Comparison of ENCODE assay signal across 32 mouse cellular contexts in the genomic region with DNA sequence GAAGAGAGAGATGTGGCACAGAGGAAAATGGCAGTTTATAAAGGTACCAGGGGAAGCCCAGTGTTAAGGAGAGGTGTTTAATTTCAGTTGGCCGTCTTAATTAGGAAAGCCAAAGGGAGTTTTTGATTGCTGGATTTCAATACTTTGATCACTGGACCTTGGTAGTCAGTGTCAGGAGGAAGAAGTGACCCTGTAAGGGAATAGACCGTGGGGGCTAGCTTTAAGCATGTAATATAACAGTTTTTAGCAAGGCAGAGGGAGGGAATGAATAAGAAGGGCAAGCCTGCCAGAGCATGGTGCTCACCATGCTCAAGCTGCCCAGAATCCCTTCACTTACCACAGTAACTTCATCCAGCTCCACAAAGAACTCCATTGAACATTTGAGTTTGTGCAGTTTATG.
"Had no signal": no experiment of that assay in that cellular context is flagged by ENCODE, and none has a peak within 500 bp of the region (broad histone marks: within the 10 kb centered on the region; RNA-seq: fewer than 3 reads in every experiment).

No protein-coding gene starts in this region.

- DNase-seq: liver; liver, embryonic 13.5 days; liver, postnatal 0 days; lung, adult 18-20 months; lung, adult 2 months; lung, embryonic 14.5 days; lung, postnatal 10 days; lung, postnatal 14 days; lung, postnatal 36 days; lung, postnatal 4 days; midbrain, embryonic 14.5 days had no signal

- H3K4me2 ChIP-seq: limb, embryonic 12.5 days; limb, embryonic 13.5 days; limb, embryonic 15.5 days; liver, embryonic 11.5 days; liver, embryonic 12.5 days; liver, embryonic 13.5 days; liver, embryonic 15.5 days; lung, embryonic 14.5 days; lung, embryonic 15.5 days; midbrain, embryonic 11.5 days; midbrain, embryonic 12.5 days; midbrain, embryonic 13.5 days; midbrain, embryonic 15.5 days; neural tube, embryonic 12.5 days; neural tube, embryonic 13.5 days had no signal

- H3K27ac ChIP-seq: limb, embryonic 10.5 days; limb, embryonic 12.5 days; limb, embryonic 13.5 days; limb, embryonic 15.5 days; liver, embryonic 12.5 days; liver, embryonic 13.5 days; liver, embryonic 14.5 days; liver, embryonic 15.5 days; lung, embryonic 15.5 days; macrophage; midbrain, embryonic 10.5 days; midbrain, embryonic 12.5 days; midbrain, embryonic 13.5 days; midbrain, embryonic 15.5 days; neural tube, embryonic 12.5 days; neural tube, embryonic 13.5 days had no signal

- H3K36me3 ChIP-seq: limb, embryonic 10.5 days; limb, embryonic 12.5 days; limb, embryonic 13.5 days; limb, embryonic 15.5 days; liver, embryonic 12.5 days; liver, embryonic 13.5 days; liver, embryonic 15.5 days; lung, embryonic 15.5 days; midbrain, embryonic 10.5 days; midbrain, embryonic 12.5 days; midbrain, embryonic 13.5 days; midbrain, embryonic 15.5 days; neural tube, embryonic 12.5 days; neural tube, embryonic 13.5 days had no signal

- H3K27me3 ChIP-seq: limb, embryonic 12.5 days; limb, embryonic 13.5 days; limb, embryonic 15.5 days; liver, embryonic 12.5 days; liver, embryonic 13.5 days; liver, embryonic 15.5 days; lung, embryonic 15.5 days; megakaryocyte, embryonic 14.5 days; midbrain, embryonic 12.5 days; midbrain, embryonic 13.5 days; midbrain, embryonic 15.5 days; neural tube, embryonic 12.5 days; neural tube, embryonic 13.5 days had no signal

- ATAC-seq: liver, embryonic 12.5 days; liver, postnatal 0 days; lung, postnatal 0 days; midbrain, embryonic 13.5 days; midbrain, embryonic 15.5 days; midbrain, embryonic 16.5 days had no signal

- H3K9ac ChIP-seq: limb, embryonic 12.5 days; limb, embryonic 13.5 days; limb, embryonic 15.5 days; liver, embryonic 12.5 days; liver, embryonic 13.5 days; liver, embryonic 14.5 days; liver, embryonic 15.5 days; liver, postnatal 0 days; lung, embryonic 14.5 days; lung, embryonic 15.5 days; midbrain, embryonic 12.5 days; midbrain, embryonic 13.5 days; midbrain, embryonic 15.5 days; neural tube, embryonic 12.5 days; neural tube, embryonic 13.5 days had no signal

- H3K4me1 ChIP-seq: limb, embryonic 10.5 days; limb, embryonic 12.5 days; limb, embryonic 13.5 days; limb, embryonic 15.5 days; liver, embryonic 12.5 days; liver, embryonic 13.5 days; liver, embryonic 15.5 days; lung, embryonic 15.5 days; megakaryocyte, embryonic 14.5 days; midbrain, embryonic 10.5 days; midbrain, embryonic 12.5 days; midbrain, embryonic 13.5 days; midbrain, embryonic 15.5 days; neural tube, embryonic 12.5 days; neural tube, embryonic 13.5 days had no signal

- H3K9me3 ChIP-seq: limb, embryonic 10.5 days; limb, embryonic 15.5 days; liver, embryonic 13.5 days; liver, embryonic 15.5 days; lung, embryonic 15.5 days; midbrain, embryonic 12.5 days; midbrain, embryonic 13.5 days; midbrain, embryonic 15.5 days; neural tube, embryonic 13.5 days had no signal

- H3K4me3 ChIP-seq: limb, embryonic 10.5 days; limb, embryonic 12.5 days; limb, embryonic 13.5 days; limb, embryonic 15.5 days; liver, embryonic 12.5 days; liver, embryonic 13.5 days; liver, embryonic 15.5 days; lung, embryonic 15.5 days; megakaryocyte, embryonic 14.5 days; midbrain, embryonic 10.5 days; midbrain, embryonic 12.5 days; midbrain, embryonic 13.5 days; midbrain, embryonic 15.5 days; myocyte; neural tube, embryonic 12.5 days; neural tube, embryonic 13.5 days had no signal
